Mouse (Mus musculus): ENCODE measurements around the gene Rarres2. TPM values are rescaled to one million over a fixed set of nuclear protein-coding genes. Genes with fewer than 3 reads are reported as not detected.

Gene Rarres2
- polyA plus RNA-seq (2014; fragmentation: Illumina TruSeq; extraction: RNeasy Lipid Tissue Mini Kit (QIAGEN cat#74804); ENCODE audit: low read depth, low replicate concordance), result 317 TPM

DNA sequence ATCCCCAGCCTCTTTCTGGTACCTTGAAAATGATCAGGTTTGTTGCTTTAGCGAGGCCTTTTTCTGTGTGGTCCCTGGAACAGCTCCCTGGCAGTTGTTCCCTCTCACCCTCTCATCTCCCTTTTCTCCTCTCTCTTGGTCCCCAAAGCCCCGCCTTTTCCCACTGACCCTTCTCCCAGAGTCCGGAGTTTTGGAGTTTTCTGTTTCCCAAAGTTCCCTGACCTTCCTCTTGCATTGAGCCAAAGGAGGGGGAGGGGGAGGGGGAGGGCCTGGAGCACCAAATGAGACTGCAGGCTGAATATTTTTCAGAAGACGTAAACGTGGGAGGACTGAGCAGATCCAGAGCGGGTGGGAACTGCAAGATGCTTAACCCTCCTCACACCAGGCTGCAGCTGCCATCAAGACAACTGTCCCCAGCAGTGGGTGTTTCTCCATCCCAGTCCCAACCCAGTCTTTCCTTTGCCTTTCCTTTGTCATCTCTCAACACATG lies at the start of gene Rarres2:
Gene Rarres2, minus strand, starts transcription at position 218 of the 490 bp plus-strand sequence.

DNA sequence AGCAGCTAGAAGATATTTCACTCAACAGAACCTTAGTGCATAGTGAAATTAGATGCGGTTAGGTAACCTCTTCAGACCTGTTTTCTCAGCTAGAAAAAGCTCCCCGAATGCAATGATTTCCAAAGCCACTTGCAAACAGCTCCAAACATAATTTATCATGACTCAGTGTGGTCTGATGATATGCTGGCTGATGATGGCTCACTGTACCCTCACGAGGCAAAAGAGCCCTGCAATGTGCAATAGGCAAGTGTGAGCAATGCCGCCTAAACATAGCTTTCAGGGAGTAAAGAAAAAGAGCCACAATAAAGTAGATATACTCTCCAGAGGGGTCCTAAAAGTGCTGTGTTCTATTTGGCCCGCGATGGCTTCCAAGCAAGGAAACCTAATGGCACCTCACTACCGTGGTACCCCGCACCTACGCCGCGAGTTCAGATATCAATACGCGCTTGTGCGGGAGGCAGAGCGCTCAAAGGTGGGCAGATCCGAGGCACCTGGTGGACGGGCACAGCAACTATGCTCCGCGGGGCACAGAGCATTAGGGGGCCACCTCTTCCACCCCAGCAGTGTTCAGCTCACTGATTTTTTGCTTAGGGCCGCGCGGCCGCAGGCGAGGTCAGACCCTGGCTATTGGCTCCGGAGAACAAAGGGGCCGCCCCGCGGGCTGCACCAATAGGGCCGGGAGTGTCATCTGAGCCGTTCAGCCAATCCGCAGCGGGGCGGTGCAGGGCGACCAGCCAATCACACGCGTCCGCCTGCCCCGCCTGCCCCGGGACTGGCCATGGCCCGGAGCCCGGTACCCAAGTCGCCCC lies 28.9 kb upstream of the Rarres2 start, which contains the start of gene Zfp775:
Gene Zfp775, plus strand, starts transcription at position 793 of the 809 bp plus-strand sequence.

DNA sequence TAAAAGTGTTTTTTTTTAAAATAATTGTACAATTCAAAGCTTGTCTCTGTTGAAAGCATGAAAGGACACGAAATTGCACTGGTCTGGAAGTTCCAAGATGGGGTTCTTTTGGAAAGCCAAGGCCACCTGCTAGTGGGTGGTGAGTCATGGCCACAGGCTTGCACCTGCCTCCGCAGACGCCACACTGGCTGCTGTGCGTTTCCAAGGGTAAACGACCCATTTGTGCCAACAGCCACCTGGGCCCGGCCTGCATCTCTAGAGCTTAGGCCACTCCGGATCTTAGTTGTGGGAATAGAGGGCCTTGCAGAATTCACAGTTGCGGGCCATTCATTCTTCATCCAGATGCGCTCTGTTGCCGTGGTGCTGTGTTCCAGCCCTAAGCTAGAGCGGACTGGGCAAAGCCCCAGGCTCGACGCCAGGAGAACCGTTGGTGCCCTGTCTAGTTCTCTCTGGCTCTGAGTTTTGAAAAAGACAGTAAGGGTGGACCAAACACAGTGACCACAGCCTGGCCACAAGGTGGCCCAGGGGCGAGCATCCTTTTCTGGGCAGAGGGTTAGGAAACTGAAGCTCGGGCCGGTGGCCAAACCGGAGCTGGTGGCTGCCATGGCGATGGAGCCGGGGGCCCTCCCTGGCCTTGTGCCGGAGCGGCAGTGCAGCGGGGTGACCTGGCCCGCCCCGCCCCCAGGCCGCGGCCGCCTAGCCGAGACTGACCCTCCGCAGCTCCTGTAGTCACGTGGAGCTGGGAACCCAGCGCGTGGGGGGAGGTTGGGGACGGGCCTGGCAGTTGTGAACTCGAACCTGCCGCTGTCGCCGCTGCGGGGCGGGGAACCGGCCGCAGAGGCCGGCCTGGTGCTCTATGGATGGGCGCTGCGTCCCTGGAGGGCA lies 20.8 kb upstream of the Rarres2 start, which contains the start of the genes Repin1 and Gm44965:
Gene Repin1, plus strand, starts transcription at position 726 of the 885 bp plus-strand sequence.
Gene Gm44965, plus strand, starts transcription at position 784 of the 885 bp plus-strand sequence.

DNA sequence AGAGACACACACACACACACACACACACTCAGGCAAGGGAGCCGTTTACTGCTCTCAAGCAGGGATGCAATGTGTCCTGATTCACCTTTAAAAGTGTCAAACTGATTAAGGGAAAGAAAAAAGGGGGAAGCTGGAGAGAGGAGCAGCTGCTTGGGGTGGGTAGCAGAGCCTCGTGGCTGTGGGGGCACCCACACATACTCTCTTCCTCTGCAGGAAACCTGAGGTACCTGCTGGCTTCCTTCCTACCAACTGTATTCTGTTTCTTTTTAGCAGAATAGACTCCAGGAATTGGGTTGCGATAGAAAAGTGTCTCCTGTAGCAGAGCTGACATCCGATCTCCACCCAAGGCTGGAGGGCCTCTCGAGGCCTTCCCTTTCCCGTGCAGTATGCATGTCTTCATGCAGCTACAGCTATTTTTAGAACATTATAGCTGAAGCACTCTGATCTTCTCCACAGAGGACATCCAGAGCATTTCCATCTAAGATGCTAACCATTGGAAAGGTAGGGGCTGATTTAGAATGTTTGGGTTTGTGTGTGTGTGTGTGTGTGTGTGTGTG lies 16.7 kb upstream of the Rarres2 start, which contains the start of gene Gm45021:
Gene Gm45021, plus strand, starts transcription at position 417 of the 557 bp plus-strand sequence.

DNA sequence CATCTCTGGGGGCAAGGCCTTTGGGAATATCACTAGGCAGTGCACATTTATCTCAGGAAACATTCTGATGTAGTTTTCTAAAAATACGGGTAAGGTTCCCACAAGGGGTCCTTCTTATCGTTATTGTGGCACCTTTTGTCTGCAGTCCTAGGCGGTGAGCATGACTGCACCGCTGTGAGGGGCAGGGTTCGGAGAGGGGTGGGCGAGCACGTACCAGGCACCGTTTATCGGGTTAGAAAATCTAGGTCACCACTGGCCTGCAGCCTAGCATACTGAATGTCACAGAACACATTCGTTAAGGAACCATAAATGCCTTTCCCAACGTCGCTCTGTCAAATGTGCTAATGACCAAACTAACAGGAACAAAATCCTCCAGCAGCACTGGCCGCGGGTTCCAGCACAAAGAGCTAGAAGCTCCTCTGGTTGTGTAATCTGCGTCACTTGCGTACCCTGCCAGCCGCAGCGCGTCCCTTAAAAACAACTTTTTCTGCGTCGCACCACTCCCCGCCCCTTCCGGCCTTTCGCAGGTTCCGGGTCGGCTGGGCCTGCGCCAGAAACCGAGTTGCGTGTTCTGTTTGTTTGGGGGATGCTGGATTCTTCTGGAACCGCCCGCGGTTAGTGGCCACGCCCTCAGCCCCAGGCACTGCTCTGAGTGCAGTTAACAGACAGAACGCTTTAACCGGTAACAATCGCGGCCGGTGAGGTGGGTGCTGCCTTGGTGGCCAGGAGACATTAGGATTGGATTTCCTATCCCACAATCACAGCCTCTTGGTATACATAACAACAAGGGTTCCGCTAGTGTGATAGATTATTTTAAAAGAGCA lies 18.1 kb downstream of the Rarres2 start, which contains the start of gene Lrrc61:
Gene Lrrc61, plus strand, starts transcription at position 517 of the 824 bp plus-strand sequence.

DNA sequence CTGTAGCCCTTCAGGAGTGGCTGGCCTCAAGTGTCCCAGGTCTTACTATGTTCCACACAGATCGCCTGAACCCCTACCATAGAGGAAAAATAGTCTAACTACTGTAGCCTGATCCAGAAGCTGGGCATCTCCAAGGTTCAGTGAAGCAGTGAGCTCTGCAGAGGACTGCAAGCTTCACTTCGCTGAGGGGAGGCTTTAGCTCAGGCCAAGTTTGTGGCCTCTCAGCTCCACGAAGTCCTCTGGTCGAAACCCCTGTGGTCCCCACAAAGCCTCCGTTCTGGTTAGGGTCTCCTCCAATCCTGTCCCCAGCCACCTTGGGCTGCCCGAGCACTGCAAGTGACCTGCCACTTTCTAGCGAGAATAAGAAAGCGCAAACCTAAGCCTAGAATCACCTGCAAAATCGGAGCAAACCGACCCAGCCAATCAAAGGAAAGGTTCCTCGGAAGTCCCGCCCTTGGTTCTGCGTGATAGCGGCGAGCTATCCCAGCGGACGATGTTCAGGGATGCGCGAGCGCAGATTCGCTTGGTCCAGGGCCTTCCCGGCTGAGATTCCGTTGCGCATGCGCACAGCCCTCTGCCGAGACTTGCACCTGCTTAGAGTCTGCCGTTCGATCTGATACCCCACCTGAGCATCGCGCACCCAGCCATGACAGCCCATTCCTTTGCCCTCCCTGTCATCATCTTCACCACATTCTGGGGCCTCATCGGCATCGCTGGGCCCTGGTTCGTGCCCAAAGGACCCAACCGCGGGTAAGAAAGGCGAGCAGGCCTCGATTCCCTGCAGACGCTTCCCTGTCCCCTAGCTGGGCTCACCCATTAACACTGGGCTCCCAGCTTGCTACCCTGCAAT lies 35.3 kb downstream of the Rarres2 start, which contains the start of gene Atp6v0e2:
Gene Atp6v0e2, plus strand, starts transcription at position 511 of the 850 bp plus-strand sequence.

Other genes with a start within 250 kb of the Rarres2 start
- 14.2 TPM for gene Krba1, start 177.2 kb downstream of the Rarres2 start, polyA plus RNA-seq (2014; fragmentation: Illumina TruSeq; extraction: RNeasy Lipid Tissue Mini Kit (QIAGEN cat#74804); ENCODE audit: low read depth, low replicate concordance)
- gene Zfp467, start 127.0 kb downstream of the Rarres2 start, polyA plus RNA-seq (2014; fragmentation: Illumina TruSeq; extraction: RNeasy Lipid Tissue Mini Kit (QIAGEN cat#74804); ENCODE audit: low read depth, low replicate concordance), result 13.7 TPM
- 0.63 TPM for gene Sspo, start 124.6 kb downstream of the Rarres2 start, polyA plus RNA-seq (2014; fragmentation: Illumina TruSeq; extraction: RNeasy Lipid Tissue Mini Kit (QIAGEN cat#74804); ENCODE audit: low read depth, low replicate concordance)
- 68.8 TPM for gene Atp6v0e2, start 35.2 kb downstream of the Rarres2 start, polyA plus RNA-seq (2014; fragmentation: Illumina TruSeq; extraction: RNeasy Lipid Tissue Mini Kit (QIAGEN cat#74804); ENCODE audit: low read depth, low replicate concordance)
- gene Lrrc61, start 18.0 kb downstream of the Rarres2 start, polyA plus RNA-seq (2014; fragmentation: Illumina TruSeq; extraction: RNeasy Lipid Tissue Mini Kit (QIAGEN cat#74804); ENCODE audit: low read depth, low replicate concordance), result 37.3 TPM
- gene Gm45021, start 16.8 kb upstream of the Rarres2 start, polyA plus RNA-seq (2014; fragmentation: Illumina TruSeq; extraction: RNeasy Lipid Tissue Mini Kit (QIAGEN cat#74804); ENCODE audit: low read depth, low replicate concordance), result not detected
- gene Repin1, start 21.1 kb upstream of the Rarres2 start, polyA plus RNA-seq (2014; fragmentation: Illumina TruSeq; extraction: RNeasy Lipid Tissue Mini Kit (QIAGEN cat#74804); ENCODE audit: low read depth, low replicate concordance), result 31.7 TPM
- not detected for gene Gm44965, start 21.2 kb upstream of the Rarres2 start, polyA plus RNA-seq (2014; fragmentation: Illumina TruSeq; extraction: RNeasy Lipid Tissue Mini Kit (QIAGEN cat#74804); ENCODE audit: low read depth, low replicate concordance)
- gene Zfp775, start 29.3 kb upstream of the Rarres2 start, polyA plus RNA-seq (2014; fragmentation: Illumina TruSeq; extraction: RNeasy Lipid Tissue Mini Kit (QIAGEN cat#74804); ENCODE audit: low read depth, low replicate concordance), result 5.2 TPM
- gene AI854703, start 54.0 kb upstream of the Rarres2 start, polyA plus RNA-seq (2014; fragmentation: Illumina TruSeq; extraction: RNeasy Lipid Tissue Mini Kit (QIAGEN cat#74804); ENCODE audit: low read depth, low replicate concordance), result 0.65 TPM
- 8.7 TPM for gene Gimap8, start 74.4 kb upstream of the Rarres2 start, polyA plus RNA-seq (2014; fragmentation: Illumina TruSeq; extraction: RNeasy Lipid Tissue Mini Kit (QIAGEN cat#74804); ENCODE audit: low read depth, low replicate concordance)
- gene Gimap9, start 103.3 kb upstream of the Rarres2 start, polyA plus RNA-seq (2014; fragmentation: Illumina TruSeq; extraction: RNeasy Lipid Tissue Mini Kit (QIAGEN cat#74804); ENCODE audit: low read depth, low replicate concordance), result 6.5 TPM
- gene Gimap4, start 111.8 kb upstream of the Rarres2 start, polyA plus RNA-seq (2014; fragmentation: Illumina TruSeq; extraction: RNeasy Lipid Tissue Mini Kit (QIAGEN cat#74804); ENCODE audit: low read depth, low replicate concordance), result 19.0 TPM
- gene Gimap6, start 135.4 kb upstream of the Rarres2 start, polyA plus RNA-seq (2014; fragmentation: Illumina TruSeq; extraction: RNeasy Lipid Tissue Mini Kit (QIAGEN cat#74804); ENCODE audit: low read depth, low replicate concordance), result 22.4 TPM
- 1.7 TPM for gene Gm28053, start 145.8 kb upstream of the Rarres2 start, polyA plus RNA-seq (2014; fragmentation: Illumina TruSeq; extraction: RNeasy Lipid Tissue Mini Kit (QIAGEN cat#74804); ENCODE audit: low read depth, low replicate concordance)
- 0.68 TPM for gene Gimap7, start 145.8 kb upstream of the Rarres2 start, polyA plus RNA-seq (2014; fragmentation: Illumina TruSeq; extraction: RNeasy Lipid Tissue Mini Kit (QIAGEN cat#74804); ENCODE audit: low read depth, low replicate concordance)
- gene Gimap1, start 166.3 kb upstream of the Rarres2 start, polyA plus RNA-seq (2014; fragmentation: Illumina TruSeq; extraction: RNeasy Lipid Tissue Mini Kit (QIAGEN cat#74804); ENCODE audit: low read depth, low replicate concordance), result 5.4 TPM
- 4.5 TPM for gene Gimap5, start 173.4 kb upstream of the Rarres2 start, polyA plus RNA-seq (2014; fragmentation: Illumina TruSeq; extraction: RNeasy Lipid Tissue Mini Kit (QIAGEN cat#74804); ENCODE audit: low read depth, low replicate concordance)
- gene Gimap3, start 198.1 kb upstream of the Rarres2 start, polyA plus RNA-seq (2014; fragmentation: Illumina TruSeq; extraction: RNeasy Lipid Tissue Mini Kit (QIAGEN cat#74804); ENCODE audit: low read depth, low replicate concordance), result 5.8 TPM